Mouse (Mus musculus): ENCODE results near the gene Pole2. TPM values are rescaled to one million over a fixed set of nuclear protein-coding genes. Genes with fewer than 3 reads are reported as not detected.
A peak's percentile ranks its signal among the peaks of the same experiment; 100 is the strongest.

The Pole2 gene
- total and polyA plus RNA-seq, 3 experiments = 14.4 to 89.5 (median 18.0) TPM

DNA sequence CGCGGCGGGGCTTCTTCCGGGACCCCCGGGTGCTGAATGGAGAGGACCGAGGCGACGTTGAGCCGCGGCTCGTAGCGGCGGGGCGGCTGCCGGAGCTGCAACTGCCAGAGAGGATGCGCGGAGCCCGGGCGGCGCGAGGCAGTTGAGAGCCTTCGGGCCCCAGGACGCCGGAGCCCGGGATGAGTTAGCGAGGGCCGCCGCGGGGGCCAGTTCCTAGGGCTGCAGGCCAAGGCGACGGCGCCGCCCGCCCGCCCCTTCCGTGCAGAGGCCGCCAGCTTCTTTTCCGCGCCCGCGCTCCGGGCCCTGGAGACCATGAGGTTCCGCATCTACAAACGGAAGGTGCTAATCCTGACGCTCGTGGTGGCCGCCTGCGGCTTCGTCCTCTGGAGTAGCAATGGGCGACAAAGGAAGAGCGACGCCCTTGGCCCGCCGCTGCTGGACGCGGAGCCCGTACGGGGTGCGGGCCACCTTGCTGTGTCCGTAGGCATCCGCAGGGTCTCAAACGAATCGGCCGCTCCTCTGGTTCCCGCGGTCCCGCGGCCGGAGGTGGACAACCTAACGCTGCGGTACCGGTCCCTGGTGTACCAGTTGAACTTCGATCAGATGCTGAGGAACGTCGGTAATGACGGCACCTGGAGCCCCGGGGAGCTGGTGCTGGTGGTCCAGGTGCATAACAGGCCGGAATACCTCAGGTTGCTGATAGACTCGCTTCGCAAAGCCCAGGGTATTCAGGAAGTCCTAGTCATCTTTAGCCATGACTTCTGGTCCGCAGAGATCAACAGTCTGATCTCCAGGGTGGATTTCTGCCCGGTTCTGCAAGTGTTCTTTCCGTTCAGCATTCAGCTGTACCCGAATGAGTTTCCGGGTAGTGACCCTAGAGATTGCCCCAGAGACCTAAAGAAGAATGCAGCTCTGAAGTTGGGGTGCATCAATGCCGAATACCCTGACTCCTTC lies 43.4 kb downstream of the Pole2 start:
- Histone ChIP-seq H3K79me2 (ENCODE audit: control insufficient read depth, insufficient read depth, low read length, poor library complexity) (peaks cover 52% of the 10 kb centered on the region), H3K4me1 (ENCODE audit: control insufficient read depth in 1 of 2, insufficient read depth in 2 of 2, low read length in 2 of 2) (peaks cover 7 to 12% of the 10 kb centered on the region in 2 experiments), H3K27ac (ENCODE audit: control insufficient read depth, low read depth, low read length) (peak overlapping the region; percentile 63), H3K9ac (ENCODE audit: control insufficient read depth, low read depth, low read length, poor library complexity, severe bottlenecking) (peak overlapping the region; percentile 99), H3K36me3 (ENCODE audit: control insufficient read depth in 1 of 2, insufficient read depth in 2 of 2, low read length in 2 of 2) (peaks cover 10 to 28% of the 10 kb centered on the region in 2 experiments), H3K9me3 (replicated peaks; ENCODE audit: insufficient read depth, low read length) (no peaks in the 10 kb centered on the region), H3K4me3 (ENCODE audit: control insufficient read depth in 1 of 2, insufficient read depth in 1 of 2, low read depth in 2 of 2, low read length in 2 of 2) (peak overlapping the region; percentile 88 to 96), H3K27me3 (ENCODE audit: control insufficient read depth in 1 of 2, insufficient read depth in 2 of 2, low read length in 2 of 2) (no peaks in the 10 kb centered on the region)
- peak; percentile 74 for DNase-seq (ENCODE audit: low read depth, low spot score)
- TF ChIP-seq SMC3 (IDR thresholded peaks at IDR 0.05; ENCODE audit: low read depth, low read length) = no peak
- TF ChIP-seq E2F4 (IDR thresholded peaks at IDR 0.05; ENCODE audit: borderline replicate concordance, low read depth, low read length) = no peak; the same call in 1 of the 2 replicates
- peak; percentile 64; the same call in 1 of the 2 replicates for TF ChIP-seq MAX (IDR thresholded peaks at IDR 0.05; ENCODE audit: low read length)
- TF ChIP-seq RAD21 (IDR thresholded peaks at IDR 0.05; ENCODE audit: low read depth, low read length) = no peak
- no peak for TF ChIP-seq ETS1 (IDR thresholded peaks at IDR 0.05; ENCODE audit: low read depth, low read length)
- TF ChIP-seq CHD1 (IDR thresholded peaks at IDR 0.05; ENCODE audit: low read depth, low read length) = peak; percentile 63
- no peak; the same call in 1 of the 2 replicates for TF ChIP-seq HCFC1 (IDR thresholded peaks at IDR 0.05; ENCODE audit: low read depth, low read length)
- no peak for TF ChIP-seq RCOR1 (IDR thresholded peaks at IDR 0.05; ENCODE audit: low read depth, low read length)
- TF ChIP-seq POLR2AphosphoS5 (IDR thresholded peaks at IDR 0.05; ENCODE audit: borderline replicate concordance, low read depth, low read length) = no peak
- TF ChIP-seq BHLHE40 (IDR thresholded peaks at IDR 0.05; ENCODE audit: borderline replicate concordance, low read depth, low read length) = no peak
- no peak for TF ChIP-seq ZC3H11A (IDR thresholded peaks at IDR 0.05; ENCODE audit: low read depth, low read length)
- no peak for TF ChIP-seq POLR2AphosphoS2 (IDR thresholded peaks at IDR 0.05; ENCODE audit: low read length)
- no peak for TF ChIP-seq SIN3A (IDR thresholded peaks at IDR 0.05; ENCODE audit: low read length)
- no peak for TF ChIP-seq MAFK (IDR thresholded peaks at IDR 0.05; ENCODE audit: borderline replicate concordance, low read depth, low read length)
- TF ChIP-seq MXI1 (IDR thresholded peaks at IDR 0.05; ENCODE audit: low read depth, low read length) = peak; percentile 34
- 0 out of 2 replicates have a peak, but pooled peaks have one; percentile 4 for TF ChIP-seq TCF12 (IDR thresholded peaks at IDR 0.05; ENCODE audit: low read depth, low read length)
- no peak for TF ChIP-seq ELF1 (IDR thresholded peaks at IDR 0.05; ENCODE audit: low read depth, low read length)
- TF ChIP-seq MAZ (IDR thresholded peaks at IDR 0.05; ENCODE audit: low read depth, low read length) = peak; percentile 43; the same call in 1 of the 2 replicates
- no peak for TF ChIP-seq CHD2 (IDR thresholded peaks at IDR 0.05; ENCODE audit: low read length)
- 0 out of 2 replicates have a peak, but pooled peaks have one; percentile 46 for TF ChIP-seq MYC (IDR thresholded peaks at IDR 0.05; ENCODE audit: low read depth, low read length)
- no peak for TF ChIP-seq POLR2A (IDR thresholded peaks at IDR 0.05; ENCODE audit: control insufficient read depth in 1 of 2, insufficient read depth in 1 of 2, low read depth in 1 of 2, low read length in 2 of 2, poor library complexity in 1 of 2)
- no peak for TF ChIP-seq MEF2A (IDR thresholded peaks at IDR 0.05; ENCODE audit: extremely low read depth, insufficient replicate concordance, low read depth, low read length, poor library complexity, severe bottlenecking)
- TF ChIP-seq TBP (IDR thresholded peaks at IDR 0.05; ENCODE audit: low read depth, low read length) = no peak
- TF ChIP-seq TAL1 (IDR thresholded peaks at IDR 0.05; ENCODE audit: low read length) = no peak
- no peak for TF ChIP-seq USF1 (IDR thresholded peaks at IDR 0.05; ENCODE audit: low read depth, low read length)
- no peak for TF ChIP-seq NELFE (IDR thresholded peaks at IDR 0.05; ENCODE audit: low read depth, low read length)
- TF ChIP-seq GABPA (IDR thresholded peaks at IDR 0.05; ENCODE audit: low read depth, low read length) = no peak
- TF ChIP-seq UBTF (IDR thresholded peaks at IDR 0.05; ENCODE audit: borderline replicate concordance, insufficient read depth, low read depth, low read length) = peak; percentile 47; the same call in 1 of the 2 replicates
- TF ChIP-seq ZNF384 (IDR thresholded peaks at IDR 0.05; ENCODE audit: low read depth, low read length) = no peak
- TF ChIP-seq ZMIZ1 (IDR thresholded peaks at IDR 0.05; ENCODE audit: low read depth, low read length) = no peak
- TF ChIP-seq KAT2A (conservative IDR thresholded peaks at IDR 0.05; ENCODE audit: low read depth, low read length) = 0 out of 2 replicates have a peak, but pooled peaks have one; percentile 13
- TF ChIP-seq USF2 (IDR thresholded peaks at IDR 0.05; ENCODE audit: borderline replicate concordance in 1 of 2, insufficient read depth in 1 of 2, low read depth in 1 of 2, low read length in 2 of 2) = no peak
- no peak for TF ChIP-seq MYB (IDR thresholded peaks at IDR 0.05; ENCODE audit: low read depth, low read length)
- no peak for TF ChIP-seq ZKSCAN1 (IDR thresholded peaks at IDR 0.05; ENCODE audit: low read depth, low read length)
- TF ChIP-seq EP300 (IDR thresholded peaks at IDR 0.05; ENCODE audit: low read depth in 1 of 2, low read length in 2 of 2) = no peak

Measured in MEL (cell line).